Mouse (Mus musculus): ENCODE data around the gene Il3ra.

- TF ChIP-seq CTCF (IDR thresholded peaks at IDR 0.05; ENCODE audit: insufficient read depth, low read depth, low read length) (no peak), POLR2A (IDR thresholded peaks at IDR 0.05; ENCODE audit: insufficient read depth, low read depth, low read length) (no peak)
Measured at GRCm38 (mm10) chr14:14349485-14350262, 3.6 kb downstream of the Il3ra start.
